Mouse (Mus musculus): ENCODE data around the gene Polr3b.

GRCm38 (mm10) chr10:84677871-84678270 lies 55.8 kb downstream of the Polr3b start:
- TF ChIP-seq TAL1 (IDR thresholded peaks at IDR 0.05; ENCODE audit: low read length) (no peak), GATA1 (IDR thresholded peaks at IDR 0.05; ENCODE audit: low read length) (no peak)
